Mouse (Mus musculus) bone marrow, adult 2 months (tissue): ENCODE results near the gene Klk12. TPM values are rescaled to one million over a fixed set of nuclear protein-coding genes. Genes with fewer than 3 reads are reported as not detected.

Experiments used
- H3K27ac ChIP-seq: fragments of 200-500 bp; 2 replicates; pipeline ENCODE4 v1.5.1; 2012; ENCODE audit warnings: low read depth, mild to moderate bottlenecking, control low read depth, inconsistent platforms, low read length; ENCODE audit not compliant: control insufficient read depth, poor library complexity, insufficient read depth
- H3K4me1 ChIP-seq: fragments of 200-500 bp; 2 replicates; pipeline ENCODE4 v1.6.1; 2011; ENCODE audit warnings: low read length; ENCODE audit not compliant: control insufficient read depth, insufficient read depth
- H3K4me3 ChIP-seq: fragments of 200-500 bp; replicated peaks from 2 replicates; pipeline ENCODE3; 2011; ENCODE audit warnings: mild to moderate bottlenecking, low read depth, low read length, control low read depth; ENCODE audit not compliant: control insufficient read depth
- CTCF ChIP-seq: fragments of 200-500 bp; IDR thresholded peaks from 2 replicates; pipeline ENCODE4 v1.5.1; 2011; ENCODE audit warnings: low read length, control low read depth; ENCODE audit not compliant: control insufficient read depth, insufficient read depth
- POLR2A ChIP-seq: fragments of 200-500 bp; IDR thresholded peaks from 2 replicates; pipeline ENCODE4 v1.6.1; 2011; ENCODE audit warnings: low read depth, mild to moderate bottlenecking, control low read depth, low read length, borderline replicate concordance; ENCODE audit not compliant: control insufficient read depth
- WGBS: fragments of 180-500 bp; shearing (Covaris S2); methylation state at CpG from one replicate; pipeline ENCODE4 v1.1.7; 2018; 5-methylcytosine and 5-hydroxymethylcytosine counted together
- polyA plus RNA-seq: library from polyadenylated mRNA; stranded (reverse); fragments of >200 nt; gene quantifications from 2 replicates; pipeline ENCODE4 v1.2.4, GENCODE M21; 2011; ENCODE audit warnings: low replicate concordance; ENCODE audit not compliant: missing spikeins, insufficient read depth, insufficient read length

Klk12 gene
- polyA plus RNA-seq, 1 experiment = not detected

GRCm38 (mm10) chr7:43774802-43775201 is 6.1 kb downstream of the Klk12 start:
- H3K27ac ChIP-seq = no peak overlapping the region
- WGBS = 74% methylated on average over 6 of the region's 6 CpGs
- H3K4me3 ChIP-seq = no peak overlapping the region
- no peaks in the 10 kb centered on the region for H3K4me1 ChIP-seq
- TF ChIP-seq POLR2A = no peak
- TF ChIP-seq CTCF = no peak

- WGBS = 74% methylated on average over 7 of the region's 7 CpGs
- H3K27ac ChIP-seq = no peak overlapping the region
- TF ChIP-seq CTCF (no peak), POLR2A (no peak)
- H3K4me3 ChIP-seq = no peak overlapping the region
- no peaks in the 10 kb centered on the region for H3K4me1 ChIP-seq
Observed at GRCm38 (mm10) chr7:43775311-43776057, 6.8 kb downstream of the Klk12 start.

- WGBS = 82% methylated on average over 5 of the region's 5 CpGs
- no peak overlapping the region for H3K27ac ChIP-seq
- H3K4me3 ChIP-seq = no peak overlapping the region
- TF ChIP-seq POLR2A (no peak), CTCF (no peak)
- no peaks in the 10 kb centered on the region for H3K4me1 ChIP-seq
Observed at GRCm38 (mm10) chr7:43776506-43776905, 7.8 kb downstream of the Klk12 start.

- Histone ChIP-seq H3K4me1 (no peaks in the 10 kb centered on the region), H3K27ac (no peak overlapping the region), H3K4me3 (no peak overlapping the region)
- TF ChIP-seq POLR2A (no peak), CTCF (no peak)
- WGBS = 80% methylated on average over 12 of the region's 12 CpGs
Observed at GRCm38 (mm10) chr7:43777423-43777822, 8.7 kb downstream of the Klk12 start.

- H3K27ac ChIP-seq = no peak overlapping the region
- H3K4me3 ChIP-seq = no peak overlapping the region
- no peak for TF ChIP-seq POLR2A
- no peak for TF ChIP-seq CTCF
- H3K4me1 ChIP-seq = no peaks in the 10 kb centered on the region
- WGBS = 76% methylated on average over 10 of the region's 10 CpGs
Observed at GRCm38 (mm10) chr7:43778176-43778970, 9.7 kb downstream of the Klk12 start.

- H3K27ac ChIP-seq = no peak overlapping the region
- 60% methylated on average over 6 of the region's 6 CpGs for WGBS
- H3K4me1 ChIP-seq = no peaks in the 10 kb centered on the region
- no peak overlapping the region for H3K4me3 ChIP-seq
- TF ChIP-seq CTCF (no peak), POLR2A (no peak)
Observed at GRCm38 (mm10) chr7:43780241-43780640, 11.5 kb downstream of the Klk12 start.

- H3K4me1 ChIP-seq = no peaks in the 10 kb centered on the region
- 32% methylated on average over 5 of the region's 5 CpGs for WGBS
- H3K4me3 ChIP-seq = no peak within 1 kb of the TSS
- no peak within 1 kb of the TSS for H3K27ac ChIP-seq
- TF ChIP-seq CTCF = no peak
- TF ChIP-seq POLR2A = no peak
Observed at GRCm38 (mm10) chr7:43780746-43781145, 12.0 kb downstream of the Klk12 start, which contains the start of gene Klk10. TSS of gene Klk10 (plus strand) at chr7:43781035.

- no peak for TF ChIP-seq CTCF
- no peak for TF ChIP-seq POLR2A
- 79% methylated on average over 11 of the region's 11 CpGs for WGBS
Observed at GRCm38 (mm10) chr7:43781541-43781940, 12.8 kb downstream of the Klk12 start.

More at GRCm38 (mm10) chr7:43781541-43781940, 12.8 kb downstream of the Klk12 start:
- Histone ChIP-seq H3K4me3 (no peak overlapping the region), H3K27ac (no peak overlapping the region), H3K4me1 (no peaks in the 10 kb centered on the region)
